Comparison of ENCODE assay signal across 21 mouse cellular contexts in genomic region chr5:53543945-53544344, GRCm38 (mm10).
DNase-seq lines count a peak whose midpoint lies in the region; TF ChIP-seq lines count a peak whose summit lies in the region.
"Had no signal": no experiment of that assay in that cellular context is flagged by ENCODE, and none has a peak within 500 bp of the region (broad histone marks: within the 10 kb centered on the region; RNA-seq: fewer than 3 reads in every experiment).

No protein-coding gene starts in this region.

- TF ChIP-seq RAD21 in CH12.LX (IDR thresholded peaks at IDR 0.05; ENCODE audit: low read depth, low read length): no peak

- no peak overlapping the region for H3K4me3 ChIP-seq in gastrocnemius, adult 2 months
- H3K4me3 ChIP-seq in CH12.LX (replicated peaks in 1 of 3; ENCODE audit: low read depth in 2 of 3, low read length in 2 of 3, poor library complexity in 1 of 3): no peak overlapping the region
- H3K4me3 ChIP-seq in embryonic fibroblast, embryonic 13.5 days (ENCODE audit: insufficient read depth, low read length): no peak overlapping the region
- H3K4me3 ChIP-seq: embryonic facial prominence, embryonic 13.5 days; forebrain, embryonic 13.5 days; hindbrain, embryonic 12.5 days had no signal

- no peak for TF ChIP-seq EP300 in CH12.LX (IDR thresholded peaks at IDR 0.05; ENCODE audit: low read length)

- peak overlapping the region; percentile 64 for H3K27ac ChIP-seq in gastrocnemius, adult 2 months
- H3K27ac ChIP-seq in CH12.LX (ENCODE audit: insufficient read depth, low read depth): peak overlapping the region; percentile 74
- H3K27ac ChIP-seq in embryonic fibroblast, embryonic 13.5 days (ENCODE audit: insufficient read depth, low read length): peak overlapping the region; percentile 95
- H3K27ac ChIP-seq: embryonic facial prominence, embryonic 13.5 days; forebrain, embryonic 13.5 days; hindbrain, embryonic 12.5 days had no signal

- H3K4me1 ChIP-seq in CH12.LX (ENCODE audit: control insufficient read depth in 1 of 2, insufficient read depth in 2 of 2): peaks cover 26 to 77% of the 10 kb centered on the region in 2 experiments
- peaks cover 19% of the 10 kb centered on the region for H3K4me1 ChIP-seq in embryonic fibroblast, embryonic 13.5 days (ENCODE audit: control insufficient read depth, insufficient read depth, low read length)
- H3K4me1 ChIP-seq: hindbrain, embryonic 12.5 days had no signal

- no peaks in the 10 kb centered on the region for H3K36me3 ChIP-seq in CH12.LX (replicated peaks in 1 of 2; ENCODE audit: control insufficient read depth in 1 of 2, insufficient read depth in 1 of 2, low read length in 1 of 2)
- H3K36me3 ChIP-seq: embryonic facial prominence, embryonic 13.5 days; G1E; hindbrain, embryonic 12.5 days had no signal

- peak overlapping the region; percentile 0; the same call in 1 of the 2 replicates for H3K4me2 ChIP-seq in CH12.LX (ENCODE audit: insufficient read depth, low read depth, poor library complexity, severe bottlenecking)
- H3K4me2 ChIP-seq: embryonic facial prominence, embryonic 13.5 days; forebrain, embryonic 13.5 days; heart, embryonic 11.5 days; hindbrain, embryonic 12.5 days had no signal

- H3K79me2 ChIP-seq in CH12.LX (replicated peaks; ENCODE audit: control insufficient read depth, extremely low read depth, insufficient read depth, poor library complexity, severe bottlenecking): no peaks in the 10 kb centered on the region

- in situ Hi-C loops in CH12.LX (cut with MboI; ENCODE audit: low pct_ligation_motif_present, low pct_unique_long_range_greater_than_20kb, low sequenced_read_pairs): no loop called here

- TF ChIP-seq CTCF in gastrocnemius, adult 2 months (IDR thresholded peaks at IDR 0.05): no peak
- TF ChIP-seq CTCF in CH12.LX (conservative IDR thresholded peaks at IDR 0.05 in 1 of 2, IDR thresholded peaks at IDR 0.05 in 1 of 2; ENCODE audit: low read depth in 2 of 2, low read length in 2 of 2): no peak
- TF ChIP-seq CTCF in embryonic fibroblast, embryonic 13.5 days (IDR thresholded peaks at IDR 0.05; ENCODE audit: borderline replicate concordance, insufficient read depth, low read length): no peak

- no peaks in the 10 kb centered on the region for H3K27me3 ChIP-seq in CH12.LX (replicated peaks)
- H3K27me3 ChIP-seq: embryonic facial prominence, embryonic 13.5 days; forebrain, embryonic 13.5 days; hindbrain, embryonic 12.5 days had no signal

- DNase-seq in gastrocnemius, adult 2 months: no peak
- DNase-seq in gastrocnemius, postnatal 36 days: no peak
- DNase-seq in CH12.LX (ENCODE audit: extremely low read depth) (no peak), R1 (ENCODE audit: low read depth, low spot score) (peak; percentile 91)
- no peak for DNase-seq in spleen, adult 18-20 months
- no peak for DNase-seq in Muller cell, postnatal 12 days (ENCODE audit: inconsistent ontology term)
- DNase-seq in natural killer cell, adult 2 months (ENCODE audit: low spot score in 2 of 2): no peak
- DNase-seq: adrenal gland, adult 8-10 months; B cell, adult 2 months; cerebellum, adult 18-20 months; cerebellum, adult 9-11 months; cerebellum, postnatal 36 days; forebrain, postnatal 0 days; gastrocnemius, postnatal 25 days; heart, postnatal 36 days had no signal

- no peaks in the 10 kb centered on the region for H3K9me3 ChIP-seq in CH12.LX (replicated peaks; ENCODE audit: low read length)
- H3K9me3 ChIP-seq: embryonic facial prominence, embryonic 13.5 days; forebrain, embryonic 13.5 days; G1E; hindbrain, embryonic 12.5 days had no signal

- dilution Hi-C loops in CH12.LX (cut with MboI; ENCODE audit: extremely low pct_ligation_motif_present, extremely low pct_unique_long_range_greater_than_20kb, low sequenced_read_pairs): no loop called here

- TF ChIP-seq POLR2A in CH12.LX (IDR thresholded peaks at IDR 0.05; ENCODE audit: low read depth, low read length): no peak
- TF ChIP-seq POLR2A in embryonic fibroblast, embryonic 13.5 days (IDR thresholded peaks at IDR 0.05; ENCODE audit: low read depth, low read length): no peak

- intact Hi-C loops in gastrocnemius, adult 2 months (cut with DNase I): no loop called here
- intact Hi-C loops in gastrocnemius, postnatal 36 days (cut with DNase I): no loop called here

- 0 out of 2 replicates have a peak overlapping the region, but pooled peaks have one; percentile 35 for H3K9ac ChIP-seq in CH12.LX (ENCODE audit: insufficient read depth, low read depth)
- H3K9ac ChIP-seq: embryonic facial prominence, embryonic 13.5 days; forebrain, embryonic 13.5 days; forebrain, postnatal 0 days; hindbrain, embryonic 12.5 days had no signal

TF ChIP-seq in CH12.LX, 34 proteins besides CTCF, POLR2A, EP300 and RAD21:
- TF ChIP-seq CHD1 (IDR thresholded peaks at IDR 0.05; ENCODE audit: low read depth, low read length) (no peak), RCOR1 (conservative IDR thresholded peaks at IDR 0.05; ENCODE audit: low read depth, low read length) (0 out of 2 replicates have a peak, but pooled peaks have one; percentile 10)
